Mouse (Mus musculus): ENCODE results near the gene Xpo6. TPM values are rescaled to one million over a fixed set of nuclear protein-coding genes. Genes with fewer than 3 reads are reported as not detected.

Xpo6 gene
- polyA plus RNA-seq, 1 experiment from 2014 or later: 51.2 TPM

- H3K4me2 ChIP-seq (replicated peaks): no peak overlapping the region
- H3K27ac ChIP-seq (replicated peaks): no peak overlapping the region
- H3K27me3 ChIP-seq: peaks cover 38% of the 10 kb centered on the region
- no peaks in the 10 kb centered on the region for H3K36me3 ChIP-seq
- ATAC-seq (replicated peaks): peak; percentile 46
- H3K9ac ChIP-seq (replicated peaks): no peak overlapping the region
- H3K4me3 ChIP-seq: no peak overlapping the region
- WGBS: 6% methylated on average over 6 of the region's 6 CpGs
- H3K4me1 ChIP-seq: peaks cover 51% of the 10 kb centered on the region
- no peaks in the 10 kb centered on the region for H3K9me3 ChIP-seq
Measured at GRCm38 (mm10) chr7:126086321-126086741, 114.0 kb downstream of the Xpo6 start.

GRCm38 (mm10) chr7:126085154-126085553 is 115.1 kb downstream of the Xpo6 start:
- no peak overlapping the region for H3K4me3 ChIP-seq
- 88% methylated on average over 9 of the region's 9 CpGs for WGBS
- H3K9me3 ChIP-seq: no peaks in the 10 kb centered on the region
- H3K27ac ChIP-seq (replicated peaks): no peak overlapping the region
- peaks cover 58% of the 10 kb centered on the region for H3K4me1 ChIP-seq
- no peak overlapping the region for H3K9ac ChIP-seq (replicated peaks)
- H3K36me3 ChIP-seq: no peaks in the 10 kb centered on the region
- peaks cover 50% of the 10 kb centered on the region for H3K27me3 ChIP-seq
- H3K4me2 ChIP-seq (replicated peaks): no peak overlapping the region
- no peak for ATAC-seq (replicated peaks)

- ATAC-seq (replicated peaks): no peak
- H3K9me3 ChIP-seq: no peaks in the 10 kb centered on the region
- no peak overlapping the region for H3K27ac ChIP-seq (replicated peaks)
- H3K4me2 ChIP-seq (replicated peaks): no peak overlapping the region
- peaks cover 55% of the 10 kb centered on the region for H3K27me3 ChIP-seq
- H3K36me3 ChIP-seq: no peaks in the 10 kb centered on the region
- no peak overlapping the region for H3K9ac ChIP-seq (replicated peaks)
- WGBS: 25% methylated on average over 4 of the region's 4 CpGs
- no peak overlapping the region for H3K4me3 ChIP-seq
- peaks cover 58% of the 10 kb centered on the region for H3K4me1 ChIP-seq
Measured at GRCm38 (mm10) chr7:126083980-126084348, 116.3 kb downstream of the Xpo6 start.

DNA sequence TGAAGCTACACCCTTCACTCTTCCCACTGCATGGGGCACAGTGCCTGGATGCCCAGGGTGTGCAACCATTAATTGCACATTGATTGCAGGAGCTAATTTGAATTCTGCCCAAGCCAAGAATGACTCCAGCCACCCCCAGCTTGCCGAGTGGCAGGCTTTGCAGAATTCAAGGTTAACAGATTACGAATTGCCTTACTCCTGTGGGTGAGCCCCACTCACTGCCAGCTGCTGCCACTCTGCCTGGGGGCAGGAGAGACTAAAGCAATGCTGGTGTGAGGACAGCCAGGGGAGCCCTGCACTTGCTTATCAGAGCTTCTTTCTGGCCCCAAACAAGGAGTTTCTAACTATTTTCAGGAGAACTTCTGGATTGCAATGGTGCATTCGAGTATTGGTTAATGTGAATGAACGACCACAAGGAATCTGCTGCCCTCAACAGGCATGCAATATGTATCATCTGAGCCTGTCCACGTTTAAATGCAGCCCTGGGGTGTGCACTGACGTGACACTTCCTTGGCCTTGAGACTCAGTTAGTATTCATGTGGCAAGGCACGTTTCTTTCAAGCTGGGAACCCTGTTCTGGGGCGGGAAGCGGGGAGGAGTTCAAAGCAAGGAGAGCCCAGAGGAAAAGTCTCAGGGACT is 116.8 kb downstream of the Xpo6 start:
- WGBS: 16% methylated on average over 9 of the region's 9 CpGs
- Histone ChIP-seq H3K4me1 (peaks cover 58% of the 10 kb centered on the region), H3K9ac (replicated peaks) (no peak overlapping the region), H3K4me2 (replicated peaks) (no peak overlapping the region), H3K4me3 (no peak overlapping the region), H3K27ac (replicated peaks) (no peak overlapping the region), H3K27me3 (peaks cover 55% of the 10 kb centered on the region), H3K36me3 (no peaks in the 10 kb centered on the region), H3K9me3 (no peaks in the 10 kb centered on the region)
- ATAC-seq (replicated peaks): no peak

DNA sequence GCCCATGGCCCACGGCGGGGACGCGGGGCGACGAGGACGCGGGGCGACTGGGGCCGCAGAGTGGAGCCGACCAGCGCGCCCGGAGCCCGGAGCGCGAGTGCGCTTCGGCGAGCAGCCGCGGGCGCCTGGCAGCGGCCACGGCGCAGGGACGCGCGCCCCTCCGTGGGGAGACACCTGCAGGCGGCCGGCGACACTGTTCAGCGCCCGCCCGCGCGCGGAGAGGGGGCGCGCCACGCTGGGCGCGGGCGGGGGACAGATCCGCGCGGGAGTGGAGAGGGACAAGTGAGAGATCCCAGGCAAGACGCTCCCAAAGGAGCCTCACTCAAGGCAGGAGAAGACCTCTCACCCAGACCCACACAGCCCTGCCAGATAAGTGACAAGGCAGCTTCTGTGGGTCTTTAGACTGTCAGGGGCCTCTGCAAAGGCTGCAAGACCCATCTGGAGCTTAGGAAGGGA is 118.0 kb downstream of the Xpo6 start, which contains the start of gene Gsg1l:
Gene Gsg1l (minus strand): TSS at position 126 of the 456 bp plus-strand sequence.
- peak; percentile 53; the same call in 1 of the 2 replicates for ATAC-seq (replicated peaks)
- H3K9me3 ChIP-seq: no peaks in the 10 kb centered on the region
- H3K27me3 ChIP-seq: peaks cover 55% of the 10 kb centered on the region
- H3K27ac ChIP-seq (replicated peaks): peak within 1 kb of the TSS; percentile 25; the same call in 1 of the 2 replicates
- H3K4me2 ChIP-seq (replicated peaks): peak within 1 kb of the TSS; percentile 95
- under 1% methylated on average over 49 of the region's 49 CpGs for WGBS
- no peaks in the 10 kb centered on the region for H3K36me3 ChIP-seq
- H3K9ac ChIP-seq (replicated peaks): peak within 1 kb of the TSS; percentile 60
- peak within 1 kb of the TSS; percentile 59 for H3K4me3 ChIP-seq
- peaks cover 50% of the 10 kb centered on the region for H3K4me1 ChIP-seq

DNA sequence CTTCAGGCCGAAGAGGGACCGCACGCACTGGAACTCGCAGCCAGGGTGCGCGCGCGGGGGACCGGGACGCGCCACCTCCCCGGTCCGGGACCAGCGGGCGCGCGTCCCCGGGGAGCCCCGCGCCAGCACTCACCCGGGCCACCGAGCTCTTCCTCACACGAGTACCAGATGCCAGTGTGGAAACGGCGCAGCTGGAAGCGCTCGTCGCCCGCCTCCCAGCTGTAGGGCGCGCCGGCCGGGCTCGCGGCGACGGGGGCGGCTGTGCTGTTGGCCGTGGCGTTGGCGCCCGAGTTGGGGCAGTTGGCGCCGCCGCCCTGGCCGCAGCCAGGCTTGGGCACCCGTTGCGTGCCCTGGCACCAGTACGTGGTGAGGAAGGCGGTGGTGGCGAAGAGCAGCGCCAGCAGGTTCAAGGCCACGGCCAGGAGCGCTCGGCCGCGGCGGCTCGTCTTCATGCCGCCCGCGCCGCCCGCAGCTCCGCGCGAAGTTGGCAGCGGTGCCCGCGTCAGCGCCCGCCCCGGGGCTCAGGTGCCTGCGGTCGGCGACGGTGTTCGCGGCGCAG is 118.5 kb downstream of the Xpo6 start:
- Histone ChIP-seq H3K27me3 (peaks cover 55% of the 10 kb centered on the region), H3K9ac (replicated peaks) (peak overlapping the region; percentile 60), H3K9me3 (no peaks in the 10 kb centered on the region), H3K36me3 (no peaks in the 10 kb centered on the region), H3K4me1 (peaks cover 44% of the 10 kb centered on the region), H3K27ac (replicated peaks) (peak overlapping the region; percentile 25; the same call in 1 of the 2 replicates), H3K4me2 (replicated peaks) (peak overlapping the region; percentile 95), H3K4me3 (peak overlapping the region; percentile 59)
- 0 out of 2 replicates have a peak, but pooled peaks have one; percentile 10 for ATAC-seq (replicated peaks)
- WGBS: 0% methylated on average over 79 of the region's 80 CpGs

DNA sequence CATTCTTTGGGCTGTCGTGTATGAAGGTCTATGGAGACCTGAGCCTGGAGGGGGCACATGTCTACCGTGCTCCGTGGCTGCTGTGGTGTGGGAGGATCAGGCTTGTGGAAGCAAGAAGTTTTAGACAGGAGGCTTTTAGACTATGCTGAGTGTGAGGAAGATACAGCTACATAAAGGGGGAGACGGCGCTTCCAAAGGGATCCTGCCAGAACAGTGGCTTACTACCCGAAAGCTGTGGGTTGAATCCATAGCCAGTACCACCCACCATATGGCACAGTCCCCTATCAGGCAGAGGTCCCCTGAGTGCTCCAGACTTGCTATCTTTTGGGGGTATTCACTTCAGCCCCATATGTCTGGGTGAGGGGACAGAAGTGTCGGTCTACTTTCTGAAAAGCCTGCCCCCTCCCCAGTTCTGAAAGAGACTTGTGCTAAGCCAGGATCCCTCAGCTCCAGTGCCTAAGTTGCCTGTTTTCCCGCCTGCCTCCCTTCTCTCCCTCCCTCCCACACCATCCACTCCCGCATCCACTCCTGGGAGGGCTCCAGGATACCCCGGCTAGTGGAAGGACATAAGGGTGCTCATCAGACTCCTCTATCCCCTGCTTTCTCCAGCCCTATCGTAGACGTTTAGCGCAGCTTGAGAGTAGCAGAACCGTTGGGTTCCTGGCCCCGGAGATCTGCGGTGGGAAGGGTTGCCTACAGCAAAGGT is 119.2 kb downstream of the Xpo6 start:
- peaks cover 37% of the 10 kb centered on the region for H3K4me1 ChIP-seq
- peaks cover 55% of the 10 kb centered on the region for H3K27me3 ChIP-seq
- 16% methylated on average over 16 of the region's 16 CpGs for WGBS
- peak overlapping the region; percentile 25; the same call in 1 of the 2 replicates for H3K27ac ChIP-seq (replicated peaks)
- H3K9me3 ChIP-seq: no peaks in the 10 kb centered on the region
- peak overlapping the region; percentile 59 for H3K4me3 ChIP-seq
- no peaks in the 10 kb centered on the region for H3K36me3 ChIP-seq
- 0 out of 2 replicates have a peak, but pooled peaks have one; percentile 21 for ATAC-seq (replicated peaks)
- peak overlapping the region; percentile 60 for H3K9ac ChIP-seq (replicated peaks)
- peak overlapping the region; percentile 95 for H3K4me2 ChIP-seq (replicated peaks)

DNA sequence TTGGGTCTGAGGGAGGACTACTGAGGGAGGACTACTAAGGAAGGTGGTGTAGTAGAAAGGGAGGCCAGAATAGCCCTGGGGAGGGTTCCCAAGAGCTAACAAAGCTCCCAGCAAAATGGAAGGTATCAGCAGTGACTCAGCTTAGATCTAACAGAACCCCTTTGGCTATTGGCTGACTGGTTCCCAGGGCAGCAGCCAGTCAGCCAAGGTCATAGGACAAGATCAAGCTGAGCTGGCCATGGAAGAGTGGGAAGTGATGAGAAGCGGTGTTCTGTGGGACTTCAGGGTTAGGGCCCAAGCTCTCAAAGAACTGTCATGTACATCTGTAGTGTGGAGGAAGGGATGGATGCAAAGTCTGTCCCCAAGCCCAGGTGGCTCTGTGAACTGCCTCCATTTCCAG is 123.4 kb downstream of the Xpo6 start:
- WGBS: 83% methylated on average over 1 of the region's 1 CpGs
- Histone ChIP-seq H3K4me3 (no peak overlapping the region), H3K9me3 (no peaks in the 10 kb centered on the region), H3K9ac (replicated peaks) (no peak overlapping the region), H3K27me3 (peaks cover 23% of the 10 kb centered on the region), H3K36me3 (no peaks in the 10 kb centered on the region), H3K4me1 (peaks cover 13% of the 10 kb centered on the region), H3K4me2 (replicated peaks) (no peak overlapping the region), H3K27ac (replicated peaks) (no peak overlapping the region)
- no peak for ATAC-seq (replicated peaks)

DNA sequence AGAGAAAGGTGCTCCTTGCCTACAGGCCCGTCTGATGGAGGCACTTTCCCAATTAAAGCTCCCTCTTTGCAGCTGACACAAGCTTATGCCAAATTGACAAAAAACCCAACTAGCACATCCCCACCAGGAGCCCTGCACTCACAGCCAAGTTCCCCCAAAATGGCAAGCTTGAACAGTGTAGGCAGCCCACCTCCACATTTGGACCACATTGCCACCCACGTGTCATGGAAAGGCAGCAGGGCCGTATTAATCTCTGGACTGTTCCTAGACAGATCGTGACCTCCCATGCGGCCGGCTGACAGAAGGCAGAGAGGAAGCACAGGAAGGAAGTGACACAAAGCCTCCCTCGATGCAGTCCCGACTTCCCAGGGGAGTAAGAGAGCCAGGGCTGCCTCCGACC is 125.2 kb downstream of the Xpo6 start:
- Histone ChIP-seq H3K36me3 (no peaks in the 10 kb centered on the region), H3K4me1 (no peaks in the 10 kb centered on the region), H3K4me3 (no peak overlapping the region), H3K9ac (replicated peaks) (no peak overlapping the region), H3K27me3 (peaks cover 4% of the 10 kb centered on the region), H3K9me3 (no peaks in the 10 kb centered on the region), H3K4me2 (replicated peaks) (no peak overlapping the region), H3K27ac (replicated peaks) (no peak overlapping the region)
- no peak for ATAC-seq (replicated peaks)
- 84% methylated on average over 9 of the region's 9 CpGs for WGBS

GRCm38 (mm10) chr7:126070321-126070720 is 130.0 kb downstream of the Xpo6 start:
- Histone ChIP-seq H3K4me2 (replicated peaks) (no peak overlapping the region), H3K36me3 (no peaks in the 10 kb centered on the region), H3K4me1 (peaks cover 4% of the 10 kb centered on the region; the same call in 1 of the 2 replicates), H3K27me3 (no peaks in the 10 kb centered on the region), H3K9me3 (no peaks in the 10 kb centered on the region), H3K27ac (replicated peaks) (no peak overlapping the region), H3K9ac (replicated peaks) (no peak overlapping the region), H3K4me3 (no peak overlapping the region)
- WGBS: 98% methylated on average over 4 of the region's 4 CpGs
- no peak for ATAC-seq (replicated peaks)

DNA sequence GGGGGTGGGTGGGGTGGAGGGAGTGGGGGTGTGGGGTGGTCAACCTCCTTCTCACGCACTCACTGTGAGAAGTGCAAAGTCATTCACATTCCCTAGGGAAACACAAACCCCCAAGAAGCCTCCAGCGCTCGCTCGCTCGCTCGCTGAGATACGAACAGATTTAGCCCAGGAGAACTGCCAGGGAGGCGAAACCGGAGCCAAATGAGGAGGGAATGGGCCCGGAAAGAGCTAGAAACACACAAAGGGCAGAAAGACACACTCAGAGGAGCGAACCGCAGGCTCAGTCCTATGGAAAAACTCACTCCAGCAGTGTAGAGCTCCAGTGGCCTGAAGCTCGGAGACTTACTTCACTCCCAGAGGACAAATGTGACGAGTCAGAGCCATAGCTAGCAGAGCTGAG is 133.5 kb downstream of the Xpo6 start:
- no peaks in the 10 kb centered on the region for H3K27me3 ChIP-seq
- 42% methylated on average over 14 of the region's 14 CpGs for WGBS
- peaks cover 6% of the 10 kb centered on the region for H3K4me1 ChIP-seq
- ATAC-seq (replicated peaks): peak; percentile 35; the same call in 1 of the 2 replicates
- no peak overlapping the region for H3K4me3 ChIP-seq
- H3K36me3 ChIP-seq: no peaks in the 10 kb centered on the region
- H3K27ac ChIP-seq (replicated peaks): peak overlapping the region; percentile 57
- H3K9ac ChIP-seq (replicated peaks): no peak overlapping the region
- H3K4me2 ChIP-seq (replicated peaks): no peak overlapping the region
- no peaks in the 10 kb centered on the region for H3K9me3 ChIP-seq

GRCm38 (mm10) chr7:126065243-126065876 is 134.9 kb downstream of the Xpo6 start:
- no peak for ATAC-seq (replicated peaks)

More at GRCm38 (mm10) chr7:126065243-126065876, 134.9 kb downstream of the Xpo6 start:
- Histone ChIP-seq H3K4me2 (replicated peaks) (no peak overlapping the region), H3K36me3 (no peaks in the 10 kb centered on the region), H3K4me1 (peaks cover 6% of the 10 kb centered on the region), H3K4me3 (no peak overlapping the region), H3K9me3 (no peaks in the 10 kb centered on the region), H3K27ac (replicated peaks) (no peak overlapping the region), H3K27me3 (no peaks in the 10 kb centered on the region), H3K9ac (replicated peaks) (no peak overlapping the region)
- 75% methylated on average over 5 of the region's 5 CpGs for WGBS
